Mouse (Mus musculus): Measurements from ENCODE around the gene Gm37240.

Gene Gm37240

GRCm38 (mm10) chr3:85184916-85185315 lies 702.4 kb downstream of the Gm37240 start:
- DNase-seq (ENCODE audit: low spot score) = no peak

GRCm38 (mm10) chr3:85184151-85184550 lies 703.2 kb downstream of the Gm37240 start:
- DNase-seq (ENCODE audit: low spot score) = no peak

GRCm38 (mm10) chr3:85176736-85177135 lies 710.6 kb downstream of the Gm37240 start:
- DNase-seq (ENCODE audit: low spot score) = no peak

GRCm38 (mm10) chr3:85174542-85175469 lies 712.5 kb downstream of the Gm37240 start:
- no peak for DNase-seq (ENCODE audit: low spot score)

- no peak for DNase-seq (ENCODE audit: low spot score)
These were observed 713.8 kb downstream of the Gm37240 start for GRCm38 (mm10) chr3:85173441-85174071.

GRCm38 (mm10) chr3:85172532-85172931 lies 714.8 kb downstream of the Gm37240 start:
- no peak for DNase-seq (ENCODE audit: low spot score)

GRCm38 (mm10) chr3:85172096-85172495 lies 715.2 kb downstream of the Gm37240 start:
- DNase-seq (ENCODE audit: low spot score) = no peak

- no peak for DNase-seq (ENCODE audit: low spot score)
These were observed 718.5 kb downstream of the Gm37240 start for GRCm38 (mm10) chr3:85168816-85169215.

GRCm38 (mm10) chr3:85164931-85165330 lies 722.4 kb downstream of the Gm37240 start:
- no peak for DNase-seq (ENCODE audit: low spot score)

GRCm38 (mm10) chr3:85163396-85163795 lies 723.9 kb downstream of the Gm37240 start:
- no peak for DNase-seq (ENCODE audit: low spot score)

GRCm38 (mm10) chr3:85162430-85162829 lies 724.9 kb downstream of the Gm37240 start:
- DNase-seq (ENCODE audit: low spot score) = no peak

- DNase-seq (ENCODE audit: low spot score) = no peak
These were observed 726.5 kb downstream of the Gm37240 start for GRCm38 (mm10) chr3:85160816-85161215.

GRCm38 (mm10) chr3:85159631-85160030 lies 727.7 kb downstream of the Gm37240 start:
- DNase-seq (ENCODE audit: low spot score) = peak; percentile 29

GRCm38 (mm10) chr3:85148816-85149215 lies 738.5 kb downstream of the Gm37240 start:
- peak; percentile 54 for DNase-seq (ENCODE audit: low spot score)

- no peak for DNase-seq (ENCODE audit: low spot score)
These were observed 739.2 kb downstream of the Gm37240 start for GRCm38 (mm10) chr3:85148038-85148550.

- DNase-seq (ENCODE audit: low spot score) = peak; percentile 71
These were observed 741.8 kb downstream of the Gm37240 start for GRCm38 (mm10) chr3:85145568-85145967.

GRCm38 (mm10) chr3:85145076-85145475 lies 742.2 kb downstream of the Gm37240 start:
- no peak for DNase-seq (ENCODE audit: low spot score)

GRCm38 (mm10) chr3:85144425-85144824 lies 742.9 kb downstream of the Gm37240 start:
- no peak for DNase-seq (ENCODE audit: low spot score)

- DNase-seq (ENCODE audit: low spot score) = no peak
These were observed 746.8 kb downstream of the Gm37240 start for GRCm38 (mm10) chr3:85140488-85140887.

- no peak for DNase-seq (ENCODE audit: low spot score)
These were observed 748.9 kb downstream of the Gm37240 start for GRCm38 (mm10) chr3:85138407-85138806.

GRCm38 (mm10) chr3:85133561-85133960 lies 753.8 kb downstream of the Gm37240 start:
- no peak for DNase-seq (ENCODE audit: low spot score)

GRCm38 (mm10) chr3:85131878-85132277 lies 755.4 kb downstream of the Gm37240 start:
- no peak for DNase-seq (ENCODE audit: low spot score)

GRCm38 (mm10) chr3:85128546-85128945 lies 758.8 kb downstream of the Gm37240 start:
- no peak for DNase-seq (ENCODE audit: low spot score)

All from retina, embryonic 14.5 days (tissue).